ENCODE assay signal across 9 mouse cellular contexts in the genomic region with DNA sequence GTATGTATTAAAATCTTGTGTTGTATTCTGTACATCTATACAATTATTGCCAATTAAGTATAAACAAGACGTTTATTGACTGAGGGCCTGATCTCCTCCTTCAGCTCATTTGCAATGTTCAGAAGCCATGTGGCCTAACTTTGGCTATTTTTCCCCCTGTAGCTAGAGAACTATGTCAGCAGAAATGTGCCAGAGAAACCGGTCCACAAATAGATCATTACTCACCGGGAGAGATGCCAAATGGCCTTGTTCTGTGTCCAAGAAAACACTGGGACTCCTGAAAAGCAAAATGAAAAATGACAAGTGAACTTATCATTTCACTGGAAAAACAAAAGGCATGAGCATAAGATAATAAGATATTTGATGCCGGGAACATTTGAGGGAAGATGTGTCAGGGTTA. TPM values are rescaled to one million over a fixed set of nuclear protein-coding genes. Genes with fewer than 3 reads are reported as not detected.
DNase-seq lines count a peak whose midpoint lies in the region; ATAC-seq and TF ChIP-seq lines count a peak whose summit lies in the region.
"Had no signal": no experiment of that assay in that cellular context is flagged by ENCODE, and none has a peak within 500 bp of the region (broad histone marks: within the 10 kb centered on the region; RNA-seq: fewer than 3 reads in every experiment).

No protein-coding gene starts in this region.

- no peak overlapping the region for H3K4me2 ChIP-seq in neural tube, embryonic 15.5 days
- H3K4me2 ChIP-seq: lung, embryonic 15.5 days had no signal

- no peak overlapping the region for H3K27ac ChIP-seq in cerebellum, adult 2 months (ENCODE audit: insufficient read depth, low read length)
- H3K27ac ChIP-seq in neural tube, embryonic 15.5 days (replicated peaks), result no peak overlapping the region
- H3K27ac ChIP-seq: lung, embryonic 15.5 days had no signal

- H3K9me3 ChIP-seq in neural tube, embryonic 15.5 days (replicated peaks), result no peaks in the 10 kb centered on the region
- H3K9me3 ChIP-seq: lung, embryonic 15.5 days had no signal

- no peak overlapping the region for H3K9ac ChIP-seq in neural tube, embryonic 15.5 days (replicated peaks)
- H3K9ac ChIP-seq: lung, embryonic 15.5 days had no signal

- no peak for ATAC-seq in neural tube, embryonic 15.5 days (ENCODE audit: low FRiP score)

- TF ChIP-seq CTCF in cerebellum, adult 2 months (IDR thresholded peaks at IDR 0.05; ENCODE audit: borderline replicate concordance, insufficient read depth, low read depth, low read length), result no peak

- TF ChIP-seq POLR2A in cerebellum, adult 2 months (IDR thresholded peaks at IDR 0.05; ENCODE audit: borderline replicate concordance, insufficient read depth, low read length), result no peak

- peak; percentile 42 for DNase-seq in retina, adult 2 months (ENCODE audit: low read depth, low spot score)
- DNase-seq in retina, embryonic 14.5 days (ENCODE audit: low spot score), result no peak
- peak; percentile 84 to 94 for DNase-seq in cerebellum, adult 2 months
- peak; percentile 92 to 94 for DNase-seq in heart, postnatal 10 days
- DNase-seq in left cerebral cortex, postnatal 25 days (ENCODE audit: low spot score in 2 of 2), result peak; percentile 61 to 85
- no peak for DNase-seq in thymus, postnatal 0 days (ENCODE audit: low spot score)
- no peak for DNase-seq in thymus, postnatal 14 days

- no peaks in the 10 kb centered on the region for H3K27me3 ChIP-seq in cerebellum, adult 2 months (ENCODE audit: control insufficient read depth, insufficient read depth, low read length)
- no peaks in the 10 kb centered on the region for H3K27me3 ChIP-seq in neural tube, embryonic 15.5 days (replicated peaks)
- H3K27me3 ChIP-seq: lung, embryonic 15.5 days had no signal

- intact Hi-C loops in heart, postnatal 10 days (cut with DNase I), result no loop called here
- intact Hi-C loops in left cerebral cortex, postnatal 25 days (cut with DNase I), result no loop called here

- WGBS in cerebellum, adult 2 months, result 2% methylated on average over 4 of the region's 4 CpGs
- 70% methylated on average over 4 of the region's 4 CpGs for WGBS in neural tube, embryonic 15.5 days

- peaks cover 7% of the 10 kb centered on the region; the same call in 1 of the 2 replicates for H3K36me3 ChIP-seq in neural tube, embryonic 15.5 days
- H3K36me3 ChIP-seq: lung, embryonic 15.5 days had no signal

- no peak overlapping the region for H3K4me3 ChIP-seq in cerebellum, adult 2 months (replicated peaks; ENCODE audit: insufficient read depth, low read depth, low read length)
- no peak overlapping the region for H3K4me3 ChIP-seq in neural tube, embryonic 15.5 days (replicated peaks)
- H3K4me3 ChIP-seq: lung, embryonic 15.5 days had no signal

- peaks cover 3% of the 10 kb centered on the region; the same call in 1 of the 2 replicates for H3K4me1 ChIP-seq in cerebellum, adult 2 months (ENCODE audit: control insufficient read depth, insufficient read depth, low read length)
- no peaks in the 10 kb centered on the region; the same call in 1 of the 2 replicates for H3K4me1 ChIP-seq in neural tube, embryonic 15.5 days
- H3K4me1 ChIP-seq: lung, embryonic 15.5 days had no signal

RNA-seq across cellular contexts. Expression of a gene that starts 13.8 kb away (rescaled TPM):
- polyA plus RNA-seq in cerebellum, adult 2 months (2012; rRNA removed), result 1.7 and 2.0 TPM in 2 replicates
- under 1 TPM; 0.89 to 0.99 TPM for total RNA-seq in heart, postnatal 10 days (2021)
- 10 to 100 TPM in 1 of 2 experiments, 1 to 10 TPM in 1; 8.6 to 13.9 TPM for total RNA-seq in left cerebral cortex, postnatal 25 days (2021)
- polyA plus RNA-seq in neural tube, embryonic 15.5 days (2015; fragmentation: Nextera tagmentation; extraction: Ambion mirVana), result 77.9 and 91.9 TPM in 2 replicates
- polyA plus RNA-seq in thymus, postnatal 0 days (2015; fragmentation: Nextera tagmentation; extraction: Ambion mirVana), result 0.08 and 0.13 TPM in 2 replicates

Comparison
In these comparisons a context has a peak if more than half of its experiments do, and no peak if none do; other contexts are left out.
1. DNase-seq: peak in retina, adult 2 months (single experiment), cerebellum, adult 2 months (2 of 2), heart, postnatal 10 days (2 of 2) and left cerebral cortex, postnatal 25 days (2 of 2); none in retina, embryonic 14.5 days (single experiment), thymus, postnatal 0 days (single experiment) and thymus, postnatal 14 days (single experiment).
2. RNA of a gene that starts 13.8 kb away (polyA plus RNA-seq): 77.9 to 91.9 TPM in neural tube, embryonic 15.5 days; 1.7 to 2.0 TPM in cerebellum, adult 2 months and 0.08 to 0.13 TPM in thymus, postnatal 0 days; every median in the first group is over 10 times any median in the second.